Mouse (Mus musculus): Measurements from ENCODE around the gene Rexo2. TPM values are rescaled to one million over a fixed set of nuclear protein-coding genes. Genes with fewer than 3 reads are reported as not detected.

Rexo2 gene
- total RNA-seq, 2 experiments from 2014 or later: 62.4 to 67.1 TPM

- intact Hi-C loops (cut with DNase I): no loop called here
- DNase-seq: no peak
Measured at GRCm38 (mm10) chr9:48418829-48419228, 61.6 kb downstream of the Rexo2 start.

Small RNAs within 50 kb of the gene (microRNA-seq; reads per million reads assigned to microRNA genes)
- 0 reads per million in 2 experiments for gene Gm23653 (ENCODE audit: borderline number of aligned reads in 2 of 2)

Other genes starting within 250 kb of the Rexo2 start
- 1 to 10 TPM; 1.2 to 1.7 TPM for gene Nxpe2, start 127.2 kb downstream of the Rexo2 start, total RNA-seq (2021)
- gene Rbm7, start 14.7 kb upstream of the Rexo2 start, total RNA-seq (2021): 10 to 100 TPM; 24.0 to 24.1 TPM
- 10 to 100 TPM; 28.3 to 33.0 TPM for gene Gm5617, start 14.8 kb upstream of the Rexo2 start, total RNA-seq (2021)
- 1 to 10 TPM; 4.2 to 4.6 TPM for gene Nnmt, start 124.5 kb upstream of the Rexo2 start, total RNA-seq (2021)